Mouse (Mus musculus) v-Abl transformed pro-B cells (cell line): ENCODE data around the gene Olfr1239.

Source experiments
- in situ Hi-C, 2 experiments: fragments of 400-800 bp; cut with MboI; formaldehyde crosslinking; loops; one replicate each; pipeline ENCODE4 v1.15.1; 2025; ENCODE audit not compliant: unreplicated experiment in 2 of 2

Olfr1239 gene

DNA sequence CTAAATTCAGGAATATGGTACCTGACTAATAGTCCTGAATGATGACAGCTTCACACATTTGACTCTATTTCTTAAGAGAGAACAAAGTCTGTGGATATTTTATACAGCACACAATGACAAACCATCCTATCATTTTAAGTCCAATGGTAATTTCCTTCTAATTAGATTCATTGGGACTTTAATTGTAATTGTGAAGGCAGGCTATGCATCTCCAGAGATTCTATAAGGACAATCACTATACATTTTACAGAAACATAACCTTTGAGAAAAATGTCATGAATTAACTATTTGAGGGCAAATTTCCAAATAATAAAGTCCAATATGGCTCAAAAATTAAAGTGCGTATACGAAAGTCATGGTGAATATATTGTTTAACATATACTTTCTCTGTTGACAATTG is at the start of gene Olfr1239:
Gene Olfr1239, minus strand, starts transcription at position 101 of the 400 bp plus-strand sequence.
- in situ Hi-C loops: no loop called here

DNA sequence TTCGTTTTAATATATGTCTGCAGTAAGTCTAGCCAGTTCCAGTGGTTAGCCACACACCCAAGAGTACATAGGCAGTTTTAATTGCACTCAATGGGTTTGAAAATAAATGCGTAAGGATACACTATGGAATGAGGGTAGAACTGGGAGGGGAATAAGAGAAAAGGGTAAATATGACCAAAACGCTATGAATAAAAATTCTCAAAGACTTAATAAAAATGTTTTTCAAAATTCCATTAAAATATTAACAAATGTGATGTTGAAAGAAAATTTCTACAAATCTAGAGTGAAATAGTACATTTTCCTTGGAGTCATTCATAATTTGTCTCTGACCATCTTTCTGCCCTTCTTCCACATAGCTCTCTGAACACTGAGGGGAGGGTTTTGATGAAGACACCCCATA is 22.7 kb upstream of the Olfr1239 start, which contains the start of gene Olfr1240:
Gene Olfr1240, minus strand, starts transcription at position 101 of the 400 bp plus-strand sequence.
- in situ Hi-C loops: no loop called here

GRCm38 (mm10) chr2:89414557-89414956 is 5.7 kb downstream of the Olfr1239 start:
- in situ Hi-C loops: no loop called here

DNA sequence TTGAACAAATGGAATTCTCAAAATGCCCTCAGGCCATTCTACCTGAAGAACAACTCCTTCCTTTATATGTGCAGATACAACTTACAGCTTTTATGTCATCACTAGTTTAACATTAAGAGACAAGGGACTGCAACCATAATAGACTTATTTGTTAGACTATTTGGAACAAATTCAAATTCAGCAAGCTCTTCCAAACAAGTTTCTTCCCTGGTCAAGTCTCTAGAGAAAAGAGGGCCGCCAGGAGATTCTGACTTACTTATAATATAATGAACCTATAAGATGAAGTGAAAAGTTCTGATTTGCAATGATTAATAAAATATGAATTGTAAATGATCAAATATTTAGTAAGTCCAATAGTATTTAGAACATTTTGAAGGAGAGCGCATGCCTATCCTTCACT is 10.6 kb downstream of the Olfr1239 start, which contains the start of gene Olfr1238:
Gene Olfr1238, minus strand, starts transcription at position 101 of the 400 bp plus-strand sequence.
- in situ Hi-C loops: no loop called here

GRCm38 (mm10) chr2:89400882-89401281 is 19.3 kb downstream of the Olfr1239 start:
- in situ Hi-C loops: no loop called here
